8 mouse cellular contexts compared by ENCODE assay signal in the genomic region with DNA sequence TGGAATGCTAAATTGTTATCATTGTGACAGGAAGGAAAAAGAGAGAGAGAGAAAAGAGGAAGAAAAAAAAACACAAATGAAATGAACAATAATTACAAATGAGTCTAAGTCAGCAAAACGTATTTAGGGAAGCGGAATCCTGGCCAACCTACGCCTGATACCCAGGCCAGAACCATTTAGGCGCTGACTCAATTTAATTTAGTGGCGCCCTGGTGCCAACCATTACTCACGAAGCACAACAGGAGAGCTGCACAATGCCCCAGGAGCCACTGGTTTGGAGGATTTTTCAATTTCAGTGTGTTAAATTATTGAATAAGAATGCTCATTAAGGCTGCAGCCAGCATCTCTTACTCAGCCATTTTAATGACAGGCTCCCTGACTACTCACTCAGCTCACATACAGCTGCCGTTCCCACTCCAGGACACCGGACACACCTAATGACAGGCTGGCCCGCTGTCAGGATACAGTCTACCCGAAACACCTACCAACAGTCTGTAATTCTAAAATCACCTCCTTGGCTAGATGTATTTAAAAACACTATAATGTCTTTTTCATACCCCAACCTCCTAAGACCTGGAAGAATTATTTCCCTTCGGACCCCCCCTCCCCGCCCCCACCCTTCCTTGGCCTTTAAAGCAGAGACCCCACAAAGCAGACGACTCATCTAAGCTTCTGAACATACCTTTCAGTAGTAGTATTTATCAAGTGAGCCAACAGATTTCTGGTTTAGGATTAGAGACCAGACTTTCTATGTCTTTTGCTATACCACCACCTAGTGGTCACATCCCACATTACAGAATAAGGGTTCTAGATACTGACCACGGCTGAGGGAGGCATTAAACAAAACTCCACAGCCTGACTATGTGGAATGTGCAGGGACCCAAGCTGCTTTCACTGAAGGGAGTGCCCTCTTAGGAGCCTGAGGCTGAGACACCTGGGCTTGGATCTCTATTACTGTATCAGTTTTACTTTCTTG. TPM values are rescaled to one million over a fixed set of nuclear protein-coding genes. Genes with fewer than 3 reads are reported as not detected.
A peak's percentile ranks its signal among the peaks of the same experiment; 100 is the strongest.
DNase-seq lines count a peak whose midpoint lies in the region; ATAC-seq and TF ChIP-seq lines count a peak whose summit lies in the region.

No protein-coding gene starts in this region.

- TF ChIP-seq POLR2A in heart, adult 2 months (IDR thresholded peaks at IDR 0.05; ENCODE audit: insufficient read depth, low read depth, low read length): no peak
- TF ChIP-seq POLR2A in MEL (IDR thresholded peaks at IDR 0.05; ENCODE audit: control insufficient read depth in 1 of 2, insufficient read depth in 1 of 2, low read depth in 1 of 2, low read length in 2 of 2, poor library complexity in 1 of 2): no peak

- H3K36me3 ChIP-seq in heart, adult 2 months (ENCODE audit: control insufficient read depth, insufficient read depth, low read length): no peaks in the 10 kb centered on the region
- no peaks in the 10 kb centered on the region for H3K36me3 ChIP-seq in heart, embryonic 12.5 days
- peaks cover 0 to 1% of the 10 kb centered on the region in 2 experiments; a peak in 2 of 4 replicates for H3K36me3 ChIP-seq in MEL (ENCODE audit: control insufficient read depth in 1 of 2, insufficient read depth in 2 of 2, low read length in 2 of 2)
- peaks cover 95% of the 10 kb centered on the region for H3K36me3 ChIP-seq in hindbrain, embryonic 10.5 days

- H3K9me3 ChIP-seq in heart, embryonic 12.5 days (replicated peaks): no peaks in the 10 kb centered on the region
- no peaks in the 10 kb centered on the region for H3K9me3 ChIP-seq in MEL (replicated peaks; ENCODE audit: insufficient read depth, low read length)
- H3K9me3 ChIP-seq in hindbrain, embryonic 10.5 days: no peaks in the 10 kb centered on the region

- no peak; the same call in 1 of the 2 replicates for ATAC-seq in heart, embryonic 12.5 days (ENCODE audit: insufficient number of reproducible peaks, low FRiP score)

- H3K79me2 ChIP-seq in heart, adult 2 months (replicated peaks; ENCODE audit: control insufficient read depth, insufficient read depth, low read length): no peaks in the 10 kb centered on the region
- H3K79me2 ChIP-seq in MEL (ENCODE audit: control insufficient read depth, insufficient read depth, low read length, poor library complexity): no peaks in the 10 kb centered on the region

- no peak overlapping the region for H3K4me2 ChIP-seq in heart, embryonic 12.5 days

- peak; percentile 71 for TF ChIP-seq RAD21 in MEL (IDR thresholded peaks at IDR 0.05; ENCODE audit: low read depth, low read length)

- H3K4me3 ChIP-seq in heart, adult 2 months: no peak overlapping the region
- no peak overlapping the region for H3K4me3 ChIP-seq in heart, embryonic 12.5 days
- H3K4me3 ChIP-seq in MEL (ENCODE audit: control insufficient read depth in 1 of 2, insufficient read depth in 1 of 2, low read depth in 2 of 2, low read length in 2 of 2): no peak overlapping the region
- no peak overlapping the region for H3K4me3 ChIP-seq in hindbrain, embryonic 10.5 days

- WGBS in heart, adult 2 months: 66% methylated on average over 14 of the region's 14 CpGs
- 65% methylated on average over 14 of the region's 14 CpGs for WGBS in heart, embryonic 12.5 days
- 75% methylated on average over 14 of the region's 14 CpGs for WGBS in hindbrain, embryonic 10.5 days

- no peaks in the 10 kb centered on the region for H3K27me3 ChIP-seq in heart, adult 2 months (ENCODE audit: control insufficient read depth, insufficient read depth, low read length)
- H3K27me3 ChIP-seq in heart, embryonic 12.5 days (replicated peaks): peaks cover 12% of the 10 kb centered on the region; the same call in 1 of the 2 replicates
- H3K27me3 ChIP-seq in MEL (ENCODE audit: control insufficient read depth in 1 of 2, insufficient read depth in 2 of 2, low read length in 2 of 2): no peaks in the 10 kb centered on the region
- H3K27me3 ChIP-seq in hindbrain, embryonic 10.5 days (ENCODE audit: insufficient read depth, poor library complexity, severe bottlenecking): no peaks in the 10 kb centered on the region

- H3K9ac ChIP-seq in heart, adult 2 months (ENCODE audit: low read depth, low read length): no peak overlapping the region
- H3K9ac ChIP-seq in heart, embryonic 12.5 days: no peak overlapping the region
- H3K9ac ChIP-seq in MEL (ENCODE audit: control insufficient read depth, low read depth, low read length, poor library complexity, severe bottlenecking): no peak overlapping the region

- intact Hi-C loops in heart, adult 2 months (cut with DNase I): loop anchor here (1.0 to 10.0 kb wide), 3 partner anchors 77 to 349 kb away; a partner anchor contains a TSS

- TF ChIP-seq CTCF in heart, adult 2 months (IDR thresholded peaks at IDR 0.05): peak; percentile 80
- TF ChIP-seq CTCF in MEL (IDR thresholded peaks at IDR 0.05 in 2 of 3, conservative IDR thresholded peaks at IDR 0.05 in 1 of 3; ENCODE audit: control insufficient read depth in 1 of 3, insufficient read depth in 1 of 3, low read depth in 2 of 3, low read length in 3 of 3, poor library complexity in 1 of 3, severe bottlenecking in 1 of 3): peak in 2 of 3 experiments; percentile 70 to 80; a peak in 4 of 6 replicates

- TF ChIP-seq EP300 in heart, adult 2 months (IDR thresholded peaks at IDR 0.05; ENCODE audit: insufficient read depth, low read depth, low read length): no peak
- no peak for TF ChIP-seq EP300 in MEL (IDR thresholded peaks at IDR 0.05; ENCODE audit: low read depth in 1 of 2, low read length in 2 of 2)

- no peak overlapping the region for H3K27ac ChIP-seq in heart, adult 2 months
- no peak overlapping the region for H3K27ac ChIP-seq in heart, embryonic 12.5 days (ENCODE audit: poor library complexity, severe bottlenecking)
- no peak overlapping the region for H3K27ac ChIP-seq in MEL (ENCODE audit: control insufficient read depth, low read depth, low read length)
- H3K27ac ChIP-seq in hindbrain, embryonic 10.5 days: no peak overlapping the region

- H3K4me1 ChIP-seq in heart, adult 2 months (ENCODE audit: control insufficient read depth, insufficient read depth, low read length): no peaks in the 10 kb centered on the region
- H3K4me1 ChIP-seq in heart, embryonic 12.5 days (replicated peaks): no peaks in the 10 kb centered on the region
- no peaks in the 10 kb centered on the region for H3K4me1 ChIP-seq in MEL (ENCODE audit: control insufficient read depth in 1 of 2, insufficient read depth in 2 of 2, low read length in 2 of 2)
- H3K4me1 ChIP-seq in hindbrain, embryonic 10.5 days (replicated peaks): no peaks in the 10 kb centered on the region

- DNase-seq in heart, adult 2 months: no peak
- peak; percentile 74 for DNase-seq in MEL (ENCODE audit: low read depth, low spot score)
- peak; percentile 55 to 80 for DNase-seq in cerebellum, postnatal 25 days
- DNase-seq in hindbrain, embryonic 10.5 days (ENCODE audit: low spot score): peak; percentile 37
- peak; percentile 58 for DNase-seq in layer of hippocampus, adult 9-11 months
- peak; percentile 87 for DNase-seq in mesoderm, embryonic 11.5 days (ENCODE audit: low read depth, low spot score)
- DNase-seq in spleen, postnatal 36 days (ENCODE audit: low spot score in 2 of 2): peak; percentile 45 to 66

TF ChIP-seq in MEL, 35 proteins besides CTCF, POLR2A, EP300 and RAD21:
- TF ChIP-seq USF2 (IDR thresholded peaks at IDR 0.05; ENCODE audit: borderline replicate concordance in 1 of 2, insufficient read depth in 1 of 2, low read depth in 1 of 2, low read length in 2 of 2) (no peak), ZC3H11A (IDR thresholded peaks at IDR 0.05; ENCODE audit: low read depth, low read length) (peak; percentile 47), JUND (IDR thresholded peaks at IDR 0.05; ENCODE audit: low read depth, low read length) (no peak), SMC3 (IDR thresholded peaks at IDR 0.05; ENCODE audit: low read depth, low read length) (peak; percentile 65), CHD1 (IDR thresholded peaks at IDR 0.05; ENCODE audit: low read depth, low read length) (no peak), TBP (IDR thresholded peaks at IDR 0.05; ENCODE audit: low read depth, low read length) (no peak), POLR2AphosphoS2 (IDR thresholded peaks at IDR 0.05; ENCODE audit: low read length) (no peak), MAFK (IDR thresholded peaks at IDR 0.05; ENCODE audit: borderline replicate concordance, low read depth, low read length) (no peak), HCFC1 (IDR thresholded peaks at IDR 0.05; ENCODE audit: low read depth, low read length) (no peak), USF1 (IDR thresholded peaks at IDR 0.05; ENCODE audit: low read depth, low read length) (no peak)

RNA-seq across cellular contexts. Expression of a gene that starts 17.9 kb away (rescaled TPM):
- total RNA-seq in heart, adult 2 months (2021): under 1 TPM; 0.14 to 0.16 TPM
- 0.56 and 0.80 TPM in 2 replicates for polyA plus RNA-seq in heart, adult 2 months (2012; rRNA removed)
- 4.4 and 6.2 TPM in 2 replicates for polyA plus RNA-seq in heart, embryonic 12.5 days (2016; fragmentation: Nextera tagmentation; extraction: Ambion mirVana)
- 0.04 TPM in 1 of 2 replicates, not detected in the other for total RNA-seq in MEL (2012; rRNA removed)
- polyA plus RNA-seq in MEL (2012; ENCODE audit: insufficient read depth in 1 of 2, insufficient read length in 2 of 2, low read depth in 1 of 2, low replicate concordance in 2 of 2, missing spikeins in 1 of 2): not detected
- 0.10 and 0.21 TPM in 2 replicates for polyA plus RNA-seq in hindbrain, embryonic 10.5 days (2016; fragmentation: Nextera tagmentation; extraction: Ambion mirVana)

Comparison
In these comparisons a context has a peak if more than half of its experiments do, and no peak if none do; other contexts are left out.
1. DNase-seq: peak in MEL (single experiment), cerebellum, postnatal 25 days (2 of 2), hindbrain, embryonic 10.5 days (single experiment), layer of hippocampus, adult 9-11 months (single experiment), mesoderm, embryonic 11.5 days (single experiment) and spleen, postnatal 36 days (2 of 2); none in heart, adult 2 months (0 of 2).